Mouse (Mus musculus) midbrain, embryonic 11.5 days (tissue): ENCODE data around the gene Ptx4. TPM values are rescaled to one million over a fixed set of nuclear protein-coding genes. Genes with fewer than 3 reads are reported as not detected.
"Not testable (repeated sequence)": the region's sequence is repeated elsewhere in the genome, so short reads cannot be mapped to it uniquely, and the experiment has no call there.

Experiments used
- ATAC-seq: fragments of 200-750 bp; cut with Nextera tagmentation; 2 replicates; pipeline ENCODE4 v1.8.0; 2017; ENCODE audit warnings: moderate TSS enrichment, moderate library complexity; ENCODE audit not compliant: low FRiP score
- DNase-seq: peaks from one replicate; pipeline ENCODE4 v3.0.0; 2015; ENCODE audit warnings: low spot score; ENCODE audit errors: missing footprints
- H3K27ac ChIP-seq: fragments of 300-500 bp; sonication (generic); 2 replicates; pipeline ENCODE4 v1.5.1; 2014; ENCODE audit warnings: low read depth, low read length
- H3K27me3 ChIP-seq: fragments of 300-500 bp; sonication (generic); 2 replicates; pipeline ENCODE4 v1.6.1; 2014; ENCODE audit warnings: mild to moderate bottlenecking, low read length, moderate library complexity, mixed read lengths; ENCODE audit not compliant: control insufficient read depth, insufficient read depth
- H3K36me3 ChIP-seq: fragments of 300-500 bp; sonication (generic); 2 replicates; pipeline ENCODE4 v1.6.1; 2014; ENCODE audit warnings: mild to moderate bottlenecking, low read length, moderate library complexity, mixed read lengths; ENCODE audit not compliant: control insufficient read depth, insufficient read depth
- H3K4me1 ChIP-seq: fragments of 300-500 bp; sonication (generic); 2 replicates; pipeline ENCODE4 v1.6.1; 2014; ENCODE audit warnings: low read length; ENCODE audit not compliant: control insufficient read depth, insufficient read depth
- H3K4me2 ChIP-seq: fragments of 300-500 bp; sonication (generic); 2 replicates; pipeline ENCODE4 v1.6.1; 2014; ENCODE audit warnings: mild to moderate bottlenecking, moderate library complexity
- H3K4me3 ChIP-seq: fragments of 300-500 bp; sonication (generic); 2 replicates; pipeline ENCODE4 v1.5.1; 2014; ENCODE audit warnings: low read depth, low read length
- H3K9ac ChIP-seq: fragments of 300-500 bp; sonication (generic); 2 replicates; pipeline ENCODE4 v1.6.1; 2014; ENCODE audit warnings: low read length
- H3K9me3 ChIP-seq: fragments of 300-500 bp; sonication (generic); 2 replicates; pipeline ENCODE4 v1.6.1; 2016; ENCODE audit warnings: low read length; ENCODE audit not compliant: control insufficient read depth
- WGBS: fragments of 180-500 bp; shearing (Covaris S2); extraction: QIAGEN DNeasy Blood & Tissue Kit; methylation state at CpG from one replicate; pipeline ENCODE4 v1.1.7; 2014; 5-methylcytosine and 5-hydroxymethylcytosine counted together
- polyA plus RNA-seq: library from polyadenylated mRNA; unstranded; fragments of >200 nt; fragmentation: Nextera tagmentation; extraction: Ambion mirVana; gene quantifications from 2 replicates; pipeline ENCODE4 v1.2.1, GENCODE M21; 2014

The Ptx4 gene
- polyA plus RNA-seq, 1 experiment from 2014 or later: not detected

- Histone ChIP-seq H3K27ac (no peak overlapping the region), H3K36me3 (no peaks in the 10 kb centered on the region; the same call in 1 of the 2 replicates), H3K27me3 (no peaks in the 10 kb centered on the region), H3K4me3 (no peak overlapping the region), H3K9ac (no peak overlapping the region), H3K9me3 (no peaks in the 10 kb centered on the region), H3K4me2 (no peak overlapping the region), H3K4me1 (peaks cover 10% of the 10 kb centered on the region)
- WGBS: 85% methylated on average over 8 of the region's 8 CpGs
- no peak for ATAC-seq
- DNase-seq: no peak
Measured at GRCm38 (mm10) chr17:25111739-25112422, 8.7 kb upstream of the Ptx4 start.

GRCm38 (mm10) chr17:25112423-25112810 lies 8.1 kb upstream of the Ptx4 start:
- Histone ChIP-seq H3K36me3 (no peaks in the 10 kb centered on the region; the same call in 1 of the 2 replicates), H3K9ac (no peak overlapping the region), H3K27ac (no peak overlapping the region), H3K4me1 (peaks cover 10% of the 10 kb centered on the region), H3K9me3 (no peaks in the 10 kb centered on the region), H3K27me3 (no peaks in the 10 kb centered on the region), H3K4me3 (no peak overlapping the region), H3K4me2 (no peak overlapping the region)
- 70% methylated on average over 3 of the region's 3 CpGs for WGBS
- no peak for ATAC-seq
- DNase-seq: no peak

DNA sequence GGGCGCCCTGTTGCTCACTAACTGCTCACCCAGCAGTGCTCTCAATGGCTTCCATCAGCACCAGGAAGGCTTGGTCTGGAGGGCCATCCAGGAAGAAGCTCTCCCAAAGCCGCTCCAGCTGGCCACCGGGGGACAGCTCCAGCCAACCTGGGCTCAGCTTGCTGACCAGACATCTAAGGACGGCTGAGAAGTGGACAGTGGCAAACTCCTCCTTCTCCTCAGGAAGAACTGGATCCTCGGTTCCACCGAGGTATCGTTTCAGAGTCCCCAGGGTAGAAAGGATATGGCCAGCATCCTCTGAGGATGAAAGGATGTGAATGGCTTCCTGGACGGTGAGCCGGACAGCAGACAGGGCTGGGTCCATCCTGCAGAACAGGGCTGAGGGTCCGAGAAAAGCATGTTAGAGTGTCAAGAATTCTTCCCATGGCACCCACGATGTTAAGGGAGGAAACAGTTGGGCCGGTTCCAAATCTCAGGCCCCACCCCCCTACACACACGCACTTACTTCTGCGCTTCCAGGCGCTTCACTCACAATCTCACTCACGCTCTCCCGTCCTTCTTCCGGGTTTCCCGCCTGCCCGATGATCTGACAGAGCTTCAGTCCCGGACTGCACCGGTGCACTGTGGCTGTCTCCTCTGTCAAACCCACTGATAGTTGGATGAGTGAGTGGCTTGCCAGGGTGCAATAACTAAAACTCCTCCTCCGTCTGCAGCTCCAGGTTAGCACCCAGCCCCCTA lies 5.5 kb upstream of the Ptx4 start:
- Histone ChIP-seq H3K27me3 (no peaks in the 10 kb centered on the region), H3K4me3 (peak overlapping the region; percentile 48), H3K36me3 (no peaks in the 10 kb centered on the region; the same call in 1 of the 2 replicates), H3K4me1 (peaks cover 10% of the 10 kb centered on the region), H3K27ac (peak overlapping the region; percentile 84), H3K9me3 (no peaks in the 10 kb centered on the region), H3K4me2 (peak overlapping the region; percentile 87), H3K9ac (peak overlapping the region; percentile 86)
- WGBS: 14% methylated on average over 23 of the region's 23 CpGs
- DNase-seq (no peak), ATAC-seq (peak; percentile 41)

DNA sequence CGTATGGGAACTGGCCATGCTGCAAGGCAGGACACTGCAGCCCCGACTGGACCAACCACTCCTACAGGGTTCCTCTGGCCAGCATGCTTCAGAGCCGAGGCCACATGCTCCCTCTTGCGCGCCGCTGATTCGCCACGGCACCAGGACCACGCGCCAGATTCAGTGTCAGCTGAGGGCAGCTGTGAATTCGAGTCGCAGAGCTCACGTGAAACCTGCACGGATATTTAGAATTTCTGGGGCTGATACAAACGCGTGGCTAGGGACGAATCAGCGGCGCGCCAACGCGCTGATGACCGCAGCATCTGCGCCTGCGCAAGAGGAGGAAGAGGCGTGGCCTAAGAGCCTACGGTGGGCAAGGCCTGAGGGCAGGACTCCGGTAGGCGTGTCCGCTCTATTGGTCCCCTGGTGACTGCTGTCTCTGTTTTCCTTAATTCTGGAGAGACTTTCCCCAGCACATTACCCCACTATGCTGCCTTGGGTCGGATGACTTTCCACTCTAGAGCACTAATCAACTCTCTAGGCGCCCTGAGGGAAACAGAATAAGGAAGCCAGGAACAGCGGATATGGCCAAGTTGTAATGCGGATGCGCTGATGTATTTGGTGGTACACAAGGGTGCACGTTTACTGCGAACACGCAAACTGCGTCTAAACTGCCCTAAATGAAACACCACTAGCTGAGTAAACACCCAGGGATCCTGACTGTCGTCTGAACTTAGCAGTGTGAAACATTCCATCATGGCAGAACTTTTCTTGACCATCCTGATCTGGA lies 4.7 kb upstream of the Ptx4 start, which contains the start of gene Telo2:
Telo2 (minus strand) TSS at position 304 of the 769 bp plus-strand sequence.
- Histone ChIP-seq H3K4me2 (peak within 1 kb of the TSS; percentile 87), H3K9ac (peak within 1 kb of the TSS; percentile 86), H3K36me3 (no peaks in the 10 kb centered on the region), H3K9me3 (no peaks in the 10 kb centered on the region), H3K27ac (peak within 1 kb of the TSS; percentile 84), H3K4me3 (peak within 1 kb of the TSS; percentile 48), H3K4me1 (peaks cover 10% of the 10 kb centered on the region), H3K27me3 (no peaks in the 10 kb centered on the region)
- DNase-seq (peak; percentile 99), ATAC-seq (peak; percentile 96)
- WGBS: 7% methylated on average over 40 of the region's 40 CpGs

DNA sequence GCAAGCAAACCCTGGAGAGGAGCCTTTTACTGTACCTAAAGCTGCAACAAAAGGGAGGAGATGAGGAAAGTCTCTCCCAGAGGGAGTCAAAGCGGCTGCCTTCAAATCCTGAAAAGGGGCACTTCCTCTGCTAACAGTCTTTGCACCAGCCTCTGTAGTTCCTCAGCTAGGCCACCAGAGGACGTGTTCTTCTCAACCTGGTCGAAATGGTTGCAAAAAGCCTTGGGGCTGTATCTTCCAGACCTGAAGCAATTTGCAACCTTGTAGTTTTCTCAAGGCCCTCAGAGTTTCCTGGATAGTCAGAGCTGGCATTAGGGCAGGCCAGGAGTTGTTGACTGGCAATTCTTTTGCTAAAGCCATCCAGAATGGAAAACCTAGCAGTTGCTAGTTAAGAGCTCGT lies 3.3 kb upstream of the Ptx4 start:
- Histone ChIP-seq H3K36me3 (no peaks in the 10 kb centered on the region), H3K27ac (no peak overlapping the region), H3K4me1 (peaks cover 10% of the 10 kb centered on the region), H3K9me3 (no peaks in the 10 kb centered on the region), H3K4me3 (no peak overlapping the region), H3K4me2 (no peak overlapping the region), H3K27me3 (no peaks in the 10 kb centered on the region), H3K9ac (no peak overlapping the region)
- ATAC-seq: no peak
- DNase-seq: no peak
- WGBS: 31% methylated on average over 4 of the region's 4 CpGs

GRCm38 (mm10) chr17:25123979-25124378 lies 3.4 kb downstream of the Ptx4 start:
- DNase-seq: peak; percentile 81

GRCm38 (mm10) chr17:25125442-25126060 lies 5.0 kb downstream of the Ptx4 start:
- not testable (repeated sequence) for H3K9me3 ChIP-seq, H3K4me2 ChIP-seq, ATAC-seq, H3K4me3 ChIP-seq, H3K4me1 ChIP-seq, H3K27ac ChIP-seq, H3K9ac ChIP-seq, H3K36me3 ChIP-seq, H3K27me3 ChIP-seq
- peak; percentile 17 for DNase-seq
- 70% methylated on average over 3 of the region's 3 CpGs for WGBS

More at GRCm38 (mm10) chr17:25123979-25124378, 3.4 kb downstream of the Ptx4 start:
- H3K4me2 ChIP-seq: no peak overlapping the region
- WGBS: 40% methylated on average over 7 of the region's 7 CpGs
- H3K9me3 ChIP-seq: no peaks in the 10 kb centered on the region
- no peaks in the 10 kb centered on the region for H3K4me1 ChIP-seq
- no peaks in the 10 kb centered on the region for H3K36me3 ChIP-seq
- no peak overlapping the region for H3K27ac ChIP-seq
- ATAC-seq: no peak
- no peak overlapping the region for H3K4me3 ChIP-seq
- H3K9ac ChIP-seq: no peak overlapping the region
- H3K27me3 ChIP-seq: no peaks in the 10 kb centered on the region

GRCm38 (mm10) chr17:25127079-25127478 lies 6.5 kb downstream of the Ptx4 start:
- Histone ChIP-seq H3K9ac (no peak overlapping the region), H3K27ac (no peak overlapping the region), H3K4me2 (no peak overlapping the region), H3K27me3 (no peaks in the 10 kb centered on the region), H3K4me1 (no peaks in the 10 kb centered on the region), H3K36me3 (no peaks in the 10 kb centered on the region), H3K9me3 (no peaks in the 10 kb centered on the region), H3K4me3 (no peak overlapping the region)
- no peak for ATAC-seq
- DNase-seq: peak; percentile 10
- WGBS: 61% methylated on average over 8 of the region's 8 CpGs
